Mouse (Mus musculus) layer of hippocampus, postnatal 10 days (tissue): ENCODE data around the gene Chpt1. TPM values are rescaled to one million over a fixed set of nuclear protein-coding genes. Genes with fewer than 3 reads are reported as not detected.
"Not testable (repeated sequence)": the region's sequence is repeated elsewhere in the genome, so short reads cannot be mapped to it uniquely, and the experiment has no call there.

Experiments used
- DNase-seq, 2 experiments: peaks; one replicate each; pipeline ENCODE4 v3.0.0; 2021; ENCODE audit warnings: low spot score in 2 of 2
- long read RNA-seq: library from polyadenylated mRNA; stranded (forward); transcript quantifications from one replicate; pipeline ENCODE4 v2.0.0, GENCODE M21; 2023
- total RNA-seq, 2 experiments: library from RNA; stranded (reverse); gene quantifications; 2 replicates each; pipeline ENCODE4 v1.2.3; 2021

Gene Chpt1
- 10 to 100 TPM; 30.4 to 31.4 TPM for total RNA-seq
- long read RNA-seq, full-length matches to known transcripts: 25 of 34 reads
- long read RNA-seq, partial matches to known transcripts: 1 of 34 reads
- long read RNA-seq, other reads (novel, unspliced or antisense): 8 of 34 reads

DNA sequence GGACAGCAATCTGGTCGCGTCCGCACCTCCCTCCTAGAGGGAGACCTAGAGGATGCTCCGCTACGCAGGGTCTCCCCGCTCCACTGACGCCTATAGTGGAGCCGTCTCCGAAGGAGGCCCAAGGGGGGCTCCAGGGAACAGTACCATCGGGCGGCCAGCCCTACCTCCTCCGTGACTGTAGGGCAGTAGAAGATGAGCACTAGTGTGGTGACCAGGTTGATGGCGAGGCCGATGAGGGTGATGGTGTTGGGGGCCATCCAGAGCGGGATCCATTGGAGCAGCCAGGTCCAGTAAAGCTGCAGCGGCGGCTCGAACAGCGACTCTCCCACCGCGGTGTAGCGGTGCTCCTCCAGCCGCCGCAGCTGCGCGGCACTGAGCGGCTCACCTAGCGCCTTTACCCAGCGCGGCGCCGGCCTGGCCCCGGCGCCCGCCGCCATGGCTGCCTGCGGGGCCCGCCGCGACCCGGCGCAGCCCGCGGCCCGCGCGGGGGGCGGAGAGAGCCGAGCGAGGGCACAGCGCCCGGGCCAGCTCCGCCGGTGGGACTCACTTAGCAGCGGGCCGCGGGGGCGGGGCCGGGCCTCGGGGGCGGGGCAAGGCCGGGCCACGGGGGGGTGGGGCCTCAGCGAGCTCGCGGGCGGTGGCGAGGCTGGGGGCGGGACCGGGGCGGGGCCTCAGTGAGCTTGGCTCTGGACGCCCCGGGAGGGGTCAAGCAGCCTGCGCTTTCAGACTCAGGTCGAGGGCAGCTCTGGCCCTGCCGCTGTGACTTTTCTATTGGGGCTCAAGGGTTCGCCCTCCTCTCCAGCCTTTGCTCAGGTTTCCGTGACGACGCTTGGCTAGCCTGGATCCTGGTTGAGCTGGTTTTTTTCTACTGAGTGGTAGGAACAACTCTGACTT lies at the start of gene Chpt1:
Gene Chpt1, minus strand, starts transcription at position 653 of the 894 bp plus-strand sequence.
- DNase-seq: peak; percentile 77 to 89

- no peak for DNase-seq
These were observed 48.9 kb upstream of the Chpt1 start for GRCm38 (mm10) chr10:88552738-88553137.

GRCm38 (mm10) chr10:88550225-88550624 lies 46.4 kb upstream of the Chpt1 start:
- DNase-seq: no peak

GRCm38 (mm10) chr10:88547635-88548034 lies 43.8 kb upstream of the Chpt1 start:
- DNase-seq: no peak

DNA sequence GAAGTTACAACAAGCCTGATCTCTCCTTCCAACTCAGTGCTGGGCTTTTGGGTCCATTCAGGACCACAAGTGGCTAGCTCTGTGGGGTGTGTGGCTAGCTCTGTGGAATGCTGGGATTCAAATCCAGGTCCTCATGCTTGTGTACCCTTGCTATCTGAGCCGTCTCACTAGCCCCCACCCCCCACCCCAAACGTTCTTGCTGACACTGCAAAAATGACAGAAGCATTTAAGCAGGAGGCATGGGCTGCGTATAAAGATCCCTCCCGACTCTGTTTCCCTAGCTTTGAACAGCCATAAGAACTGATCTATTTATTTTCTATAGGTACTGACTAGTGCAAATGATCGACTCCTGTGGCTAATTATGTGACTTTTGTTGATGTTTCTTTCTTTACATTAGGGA lies 26.8 kb upstream of the Chpt1 start:
- DNase-seq: no peak

DNA sequence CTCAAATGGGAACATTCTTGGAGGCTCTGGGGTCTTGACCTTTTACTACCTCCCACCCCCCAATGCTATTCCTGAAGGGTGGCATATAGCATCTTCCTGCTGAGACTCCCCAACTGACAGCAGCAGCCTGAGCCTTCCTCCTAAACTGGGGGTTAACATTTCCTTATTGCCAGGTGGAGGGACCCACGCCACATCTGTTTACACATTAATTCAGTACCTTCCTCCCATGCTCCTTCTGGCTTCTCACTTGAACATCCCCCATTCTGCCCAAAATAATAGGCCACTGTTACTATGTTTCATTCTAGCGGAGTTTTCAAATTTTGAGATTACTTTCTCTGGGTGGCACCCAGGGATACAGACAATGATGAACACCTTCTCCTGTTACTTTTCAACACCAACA lies 20.1 kb upstream of the Chpt1 start:
- no peak for DNase-seq

- no peak for DNase-seq
These were observed 19.3 kb upstream of the Chpt1 start for GRCm38 (mm10) chr10:88523212-88523611.

- no peak for DNase-seq
These were observed 18.9 kb upstream of the Chpt1 start for GRCm38 (mm10) chr10:88522795-88523194.

DNA sequence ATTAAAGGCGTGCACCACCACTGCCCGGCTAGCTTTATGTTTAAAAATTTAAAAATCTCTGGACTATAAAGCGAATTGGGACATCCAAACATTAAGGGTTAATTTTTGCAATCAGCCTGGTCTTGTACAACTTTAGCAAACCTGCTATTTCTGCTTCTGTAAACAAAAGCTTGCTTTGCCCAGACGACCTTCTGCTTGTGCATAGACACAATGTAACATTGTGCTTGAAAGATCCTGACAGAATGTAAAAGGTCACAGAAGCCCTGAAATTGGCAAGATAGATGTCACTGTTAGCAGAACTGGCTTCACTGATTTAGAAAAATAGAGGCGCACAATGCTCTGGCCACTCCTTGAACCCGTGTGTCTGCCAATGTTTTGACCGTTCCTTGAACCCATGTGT lies 11.2 kb upstream of the Chpt1 start:
- not testable (repeated sequence) for DNase-seq

- DNase-seq: peak; percentile 62 to 72
These were observed 10.6 kb upstream of the Chpt1 start for GRCm38 (mm10) chr10:88514495-88514894.

DNA sequence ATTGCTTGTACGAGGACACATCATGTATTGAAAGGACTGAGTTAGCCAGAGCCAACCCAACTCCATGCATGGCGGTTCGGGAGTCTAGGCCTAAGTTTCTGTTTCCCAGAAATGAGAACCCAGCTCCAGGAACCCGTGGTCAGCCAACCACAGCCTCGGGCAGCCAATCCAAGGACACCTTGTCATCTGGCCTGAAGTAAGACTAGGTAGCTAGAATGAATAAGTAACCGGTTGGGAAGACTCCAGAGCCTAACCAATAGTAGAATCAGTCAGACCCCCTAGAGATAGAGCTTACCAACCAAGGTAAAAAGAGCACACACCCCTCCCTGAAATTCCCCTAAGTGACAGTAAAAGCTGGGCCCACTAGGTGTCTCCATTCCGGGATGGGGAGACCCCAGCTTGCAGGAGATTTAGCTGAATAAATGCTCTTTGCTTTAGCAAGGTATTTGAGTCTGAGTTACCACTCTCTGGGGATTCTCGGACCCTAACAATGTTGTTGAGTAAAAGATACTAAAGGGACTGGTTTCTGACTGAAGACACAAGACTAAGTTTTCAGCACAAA lies 9.8 kb upstream of the Chpt1 start:
- peak in 1 of 2 experiments; percentile 34 for DNase-seq

GRCm38 (mm10) chr10:88511355-88511754 lies 7.5 kb upstream of the Chpt1 start:
- DNase-seq: no peak

GRCm38 (mm10) chr10:88510503-88511271 lies 6.8 kb upstream of the Chpt1 start:
- DNase-seq: no peak

DNA sequence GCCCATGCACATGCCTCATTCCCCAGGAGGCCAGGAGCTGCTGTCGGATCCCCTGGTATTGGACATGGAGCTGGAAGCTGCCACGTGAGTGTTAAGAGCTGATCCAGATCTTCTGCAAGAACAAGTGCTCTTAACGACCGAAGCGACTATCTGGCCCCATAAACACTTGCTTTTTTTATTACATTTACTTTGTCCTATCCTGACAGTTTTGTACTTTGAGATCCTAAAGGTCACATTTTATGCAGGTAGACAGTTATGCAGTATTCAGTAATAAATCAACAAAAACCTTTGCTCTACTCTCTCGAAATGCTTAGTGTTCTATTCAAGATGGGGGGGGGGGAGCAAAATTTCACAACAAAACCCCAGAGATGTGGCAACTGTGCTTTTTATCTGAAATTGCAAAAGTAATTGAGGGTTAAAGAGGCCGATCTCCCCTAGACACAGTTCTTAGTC lies 3.8 kb upstream of the Chpt1 start:
- DNase-seq: no peak

GRCm38 (mm10) chr10:88505256-88505655 lies 1.4 kb upstream of the Chpt1 start:
- no peak for DNase-seq

- no peak for DNase-seq
These were observed 608 bp upstream of the Chpt1 start for GRCm38 (mm10) chr10:88504481-88504880.

- no peak for DNase-seq
These were observed 954 bp downstream of the Chpt1 start for GRCm38 (mm10) chr10:88502919-88503318.

- DNase-seq: peak in 1 of 2 experiments; percentile 25
These were observed 1.7 kb downstream of the Chpt1 start for GRCm38 (mm10) chr10:88501886-88502765.

DNA sequence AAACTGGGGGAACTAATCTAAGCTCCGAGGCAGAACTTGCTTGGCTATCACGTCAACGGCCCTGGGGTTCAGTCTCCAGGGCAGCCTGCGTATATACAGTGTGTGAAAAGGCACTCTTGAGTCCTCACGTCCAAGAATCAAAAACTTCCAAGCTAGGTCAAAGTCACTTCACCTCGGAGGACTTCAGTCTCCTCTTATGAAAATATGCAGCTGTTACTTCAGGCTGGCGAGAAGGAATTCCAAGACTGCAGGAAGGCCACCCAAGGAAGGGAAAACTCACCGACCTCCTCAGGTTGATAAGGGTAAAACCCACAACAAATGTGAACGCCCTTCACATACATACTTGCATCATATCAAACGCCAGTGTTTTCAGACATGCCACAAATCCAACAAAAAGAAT lies 2.5 kb downstream of the Chpt1 start:
- no peak for DNase-seq

DNA sequence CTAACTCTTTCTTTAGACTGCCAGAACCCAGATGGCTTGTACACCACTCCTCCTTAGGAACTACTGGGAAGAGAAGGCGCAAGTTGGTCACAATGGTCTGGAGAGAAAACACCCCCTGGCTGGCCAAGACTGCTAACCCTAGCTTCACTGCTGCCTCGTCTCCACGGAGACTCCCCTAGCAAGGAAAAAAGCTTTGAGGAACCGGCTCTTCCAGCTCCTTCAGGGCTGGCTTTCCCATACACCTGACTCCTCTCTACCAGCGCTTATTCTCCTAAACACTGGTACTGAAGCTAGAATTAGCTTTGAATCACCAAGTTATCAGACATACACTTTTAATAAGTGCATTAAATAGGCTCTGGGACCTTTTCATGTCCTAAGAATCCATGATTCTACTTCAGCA lies 3.9 kb downstream of the Chpt1 start:
- DNase-seq: no peak
